ENCODE assay signal across 8 mouse cellular contexts in genomic region chr5:118773866-118774265, GRCm38 (mm10).
DNase-seq lines count a peak whose midpoint lies in the region; ATAC-seq lines count a peak whose summit lies in the region.

No protein-coding gene starts in this region.

- intact Hi-C loops in heart, postnatal 14 days (cut with DNase I): loop anchor here (10.0 kb wide), 1 partner anchor 1331 kb away; no protein-coding TSS in a partner anchor
- intact Hi-C loops in heart, postnatal 25 days (cut with DNase I): loop anchor here (10.0 kb wide), 1 partner anchor 1331 kb away; no protein-coding TSS in a partner anchor

- 0 out of 2 replicates have a peak, but pooled peaks have one; percentile 50 for ATAC-seq in granulocyte monocyte progenitor cell, adult 5-6 weeks (replicated peaks; ENCODE audit: poor library complexity, severe bottlenecking)
- no peak for ATAC-seq in erythroid progenitor cell, adult 5-6 weeks (replicated peaks; ENCODE audit: low FRiP score, poor library complexity, severe bottlenecking)

- peak; percentile 37 to 61 for DNase-seq in heart, postnatal 14 days
- DNase-seq in heart, postnatal 25 days (ENCODE audit: low spot score): no peak
- peak; percentile 64 for DNase-seq in right cerebral cortex, postnatal 4 days
- no peak for DNase-seq in right cerebral cortex, adult 18-20 months
- peak; percentile 68 for DNase-seq in adrenal gland, postnatal 14 days
- DNase-seq in retina, postnatal 1 day: peak; percentile 79

Comparison
In these comparisons a context has a peak if more than half of its experiments do, and no peak if none do; other contexts are left out.
1. DNase-seq: peak in heart, postnatal 14 days (2 of 2), right cerebral cortex, postnatal 4 days (single experiment), adrenal gland, postnatal 14 days (single experiment) and retina, postnatal 1 day (single experiment); none in heart, postnatal 25 days (single experiment) and right cerebral cortex, adult 18-20 months (single experiment).